Comparison of ENCODE assay signal across 15 mouse cellular contexts in genomic region chr2:33046919-33047318, GRCm38 (mm10).
"Had no signal": no experiment of that assay in that cellular context is flagged by ENCODE, and none has a peak within 500 bp of the region (broad histone marks: within the 10 kb centered on the region; RNA-seq: fewer than 3 reads in every experiment).

No protein-coding gene starts in this region.

- H3K4me3 ChIP-seq: kidney, embryonic 15.5 days; limb, embryonic 12.5 days; liver, embryonic 13.5 days; lung, embryonic 15.5 days; midbrain, embryonic 12.5 days; neural tube, embryonic 15.5 days; stomach, embryonic 15.5 days had no signal

- H3K27me3 ChIP-seq: kidney, embryonic 15.5 days; limb, embryonic 12.5 days; liver, embryonic 13.5 days; lung, embryonic 15.5 days; midbrain, embryonic 12.5 days; neural tube, embryonic 15.5 days; stomach, embryonic 15.5 days had no signal

- H3K9me3 ChIP-seq: kidney, embryonic 15.5 days; limb, embryonic 12.5 days; liver, embryonic 13.5 days; lung, embryonic 15.5 days; midbrain, embryonic 12.5 days; neural tube, embryonic 15.5 days; stomach, embryonic 15.5 days had no signal

- H3K4me1 ChIP-seq: kidney, embryonic 15.5 days; limb, embryonic 12.5 days; lung, embryonic 15.5 days; midbrain, embryonic 12.5 days; neural tube, embryonic 15.5 days; stomach, embryonic 15.5 days had no signal

- H3K36me3 ChIP-seq: kidney, embryonic 15.5 days; limb, embryonic 12.5 days; liver, embryonic 13.5 days; lung, embryonic 15.5 days; midbrain, embryonic 12.5 days; stomach, embryonic 15.5 days had no signal

- H3K4me2 ChIP-seq: kidney, embryonic 15.5 days; limb, embryonic 12.5 days; liver, embryonic 13.5 days; lung, embryonic 15.5 days; midbrain, embryonic 12.5 days; neural tube, embryonic 15.5 days; stomach, embryonic 15.5 days had no signal

- ATAC-seq: liver, postnatal 0 days had no signal

- H3K9ac ChIP-seq: kidney, embryonic 15.5 days; limb, embryonic 12.5 days; liver, embryonic 13.5 days; liver, postnatal 0 days; lung, embryonic 15.5 days; midbrain, embryonic 12.5 days; neural tube, embryonic 15.5 days; stomach, embryonic 15.5 days had no signal

- DNase-seq: kidney, postnatal 14 days; liver; liver, embryonic 13.5 days; liver, postnatal 0 days; lung, postnatal 14 days; right cerebral cortex, postnatal 4 days; spleen, adult 18-20 months; thymus, postnatal 4 days had no signal

- H3K27ac ChIP-seq: kidney, embryonic 15.5 days; limb, embryonic 12.5 days; liver, embryonic 13.5 days; lung, embryonic 15.5 days; macrophage; midbrain, embryonic 12.5 days; stomach, embryonic 15.5 days had no signal
